Mouse (Mus musculus): ENCODE measurements at regions not wholly inside any gene's neighbourhood (a gene's known extent, or its start where the extent isn't known, plus 50 kb on each side); places are given as distances from the start of the nearest gene placed in this dataset.
A peak's percentile ranks its signal among the peaks of the same experiment; 100 is the strongest.

DNA sequence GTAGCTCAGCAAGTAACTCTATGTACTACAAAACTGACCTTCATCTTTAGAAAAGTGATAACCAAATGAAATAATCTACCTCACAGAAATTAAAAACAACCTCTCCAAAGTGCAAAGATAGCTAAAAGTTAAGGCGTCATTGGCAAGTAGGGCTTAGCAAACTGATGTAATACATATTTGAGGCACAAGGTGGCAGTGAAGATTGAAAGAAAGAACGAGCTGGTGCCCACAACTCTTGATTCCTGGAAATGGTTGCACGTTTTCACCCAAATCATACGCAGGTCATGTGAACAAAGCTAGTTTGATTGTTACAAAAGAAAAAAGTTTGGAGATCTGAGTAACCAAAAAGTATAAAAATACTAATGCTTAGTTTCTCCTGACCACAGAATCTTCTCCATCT, 69.7 kb upstream of the Ak4 start (continued):
- TF ChIP-seq USF1 (IDR thresholded peaks at IDR 0.05; ENCODE audit: low read depth, low read length) (0 out of 2 replicates have a peak, but pooled peaks have one; percentile 3), MAZ (IDR thresholded peaks at IDR 0.05; ENCODE audit: low read depth, low read length) (no peak), EP300 (IDR thresholded peaks at IDR 0.05; ENCODE audit: low read length) (no peak), JUND (conservative IDR thresholded peaks at IDR 0.05; ENCODE audit: low read depth, low read length) (0 out of 2 replicates have a peak, but pooled peaks have one; percentile 16)

DNA sequence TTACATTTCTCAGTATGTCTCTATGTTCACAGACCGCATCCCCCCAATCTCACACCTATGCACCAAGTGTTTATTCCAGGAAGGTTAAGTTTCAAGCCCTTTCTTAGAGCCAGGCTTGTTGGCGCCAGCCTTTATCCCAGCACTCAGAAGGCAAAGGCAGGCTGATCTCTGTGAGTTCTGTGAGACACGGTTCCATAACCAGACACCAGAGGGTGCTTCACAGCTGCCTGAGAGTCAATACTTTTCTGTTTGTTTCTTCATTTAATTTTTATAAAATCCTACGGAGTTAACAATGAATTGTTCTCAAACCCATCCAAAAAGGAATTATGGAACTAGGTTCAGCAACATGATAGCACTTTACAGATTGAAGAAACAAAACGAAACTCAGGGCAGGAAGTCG, 71.8 kb upstream of the Ak4 start:
- Histone ChIP-seq H3K27me3 (replicated peaks) (no peaks in the 10 kb centered on the region), H3K9me3 (replicated peaks; ENCODE audit: low read length) (no peaks in the 10 kb centered on the region), H3K36me3 (replicated peaks in 1 of 2; ENCODE audit: control insufficient read depth in 1 of 2, insufficient read depth in 1 of 2, low read length in 1 of 2) (no peaks in the 10 kb centered on the region), H3K4me3 (replicated peaks in 1 of 3; ENCODE audit: low read depth in 2 of 3, low read length in 2 of 3, poor library complexity in 1 of 3) (no peak overlapping the region), H3K4me2 (ENCODE audit: insufficient read depth, low read depth, poor library complexity, severe bottlenecking) (no peak overlapping the region), H3K4me1 (ENCODE audit: control insufficient read depth in 1 of 2, insufficient read depth in 2 of 2) (peaks cover 5 to 8% of the 10 kb centered on the region in 2 experiments; a peak in 3 of 4 replicates), H3K27ac (ENCODE audit: insufficient read depth, low read depth) (no peak overlapping the region), H3K9ac (ENCODE audit: insufficient read depth, low read depth) (no peak overlapping the region), H3K79me2 (replicated peaks; ENCODE audit: control insufficient read depth, extremely low read depth, insufficient read depth, poor library complexity, severe bottlenecking) (no peaks in the 10 kb centered on the region)
- no peak for DNase-seq (ENCODE audit: extremely low read depth)
- TF ChIP-seq NELFE (IDR thresholded peaks at IDR 0.05; ENCODE audit: low read depth, low read length) (no peak), KAT2A (IDR thresholded peaks at IDR 0.05; ENCODE audit: insufficient replicate concordance, low read length) (no peak), EP300 (IDR thresholded peaks at IDR 0.05; ENCODE audit: low read length) (no peak), MEF2A (IDR thresholded peaks at IDR 0.05; ENCODE audit: borderline replicate concordance, low read depth, low read length) (no peak), CTCF (conservative IDR thresholded peaks at IDR 0.05 in 1 of 2, IDR thresholded peaks at IDR 0.05 in 1 of 2; ENCODE audit: low read depth in 2 of 2, low read length in 2 of 2) (peak in 1 of 2 experiments; percentile 51; a peak in 2 of 4 replicates), BHLHE40 (IDR thresholded peaks at IDR 0.05; ENCODE audit: low read depth, low read length) (no peak)
- in situ Hi-C loops (cut with MboI; ENCODE audit: low pct_ligation_motif_present, low pct_unique_long_range_greater_than_20kb, low sequenced_read_pairs) (no loop called here), dilution Hi-C loops (cut with MboI; ENCODE audit: extremely low pct_ligation_motif_present, extremely low pct_unique_long_range_greater_than_20kb, low sequenced_read_pairs) (no loop called here)

DNA sequence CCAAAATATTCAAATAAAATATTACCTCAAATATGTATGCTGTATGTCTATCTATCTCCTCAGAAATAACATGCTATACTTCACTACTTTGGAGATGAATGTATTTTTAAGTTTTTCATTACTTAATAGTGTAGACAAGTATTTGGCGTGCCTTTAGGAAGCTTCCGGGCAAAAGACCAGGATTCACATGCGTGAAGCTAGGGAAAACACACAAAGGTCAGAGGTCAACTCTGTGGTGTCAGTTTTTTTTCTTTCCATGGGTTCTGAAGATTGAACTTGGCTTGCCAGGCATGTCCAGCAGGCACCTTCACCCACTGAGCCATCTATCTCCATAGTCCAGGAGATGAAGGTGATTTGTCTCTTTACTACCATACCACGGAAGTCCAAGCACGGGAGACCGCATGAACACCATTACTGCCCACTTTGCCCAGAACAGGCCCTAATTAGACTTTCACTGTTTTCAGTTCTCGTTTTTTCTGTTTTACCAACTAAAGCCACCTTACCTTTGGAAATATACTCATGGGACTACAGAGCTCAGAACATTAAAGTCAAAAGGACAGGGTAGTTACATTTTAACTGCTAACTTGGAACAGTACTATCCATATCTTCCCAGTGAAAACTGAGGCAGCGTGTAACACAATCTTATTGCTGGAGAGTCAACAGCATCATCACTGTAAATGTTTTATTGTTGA, 76.9 kb upstream of the Ak4 start:
- Histone ChIP-seq H3K4me3 (replicated peaks in 1 of 3; ENCODE audit: low read depth in 2 of 3, low read length in 2 of 3, poor library complexity in 1 of 3) (no peak overlapping the region), H3K9me3 (replicated peaks; ENCODE audit: low read length) (no peaks in the 10 kb centered on the region), H3K79me2 (replicated peaks; ENCODE audit: control insufficient read depth, extremely low read depth, insufficient read depth, poor library complexity, severe bottlenecking) (no peaks in the 10 kb centered on the region), H3K4me1 (ENCODE audit: control insufficient read depth in 1 of 2, insufficient read depth in 2 of 2) (peaks cover 5 to 20% of the 10 kb centered on the region in 2 experiments; a peak in 3 of 4 replicates), H3K27ac (ENCODE audit: insufficient read depth, low read depth) (no peak overlapping the region), H3K4me2 (ENCODE audit: insufficient read depth, low read depth, poor library complexity, severe bottlenecking) (no peak overlapping the region; the same call in 1 of the 2 replicates), H3K27me3 (replicated peaks) (peaks cover 3% of the 10 kb centered on the region), H3K36me3 (replicated peaks in 1 of 2; ENCODE audit: control insufficient read depth in 1 of 2, insufficient read depth in 1 of 2, low read length in 1 of 2) (no peaks in the 10 kb centered on the region), H3K9ac (ENCODE audit: insufficient read depth, low read depth) (no peak overlapping the region)
- in situ Hi-C loops (cut with MboI; ENCODE audit: low pct_ligation_motif_present, low pct_unique_long_range_greater_than_20kb, low sequenced_read_pairs) = no loop called here
- peak; percentile 17 for DNase-seq (ENCODE audit: extremely low read depth)
- dilution Hi-C loops (cut with MboI; ENCODE audit: extremely low pct_ligation_motif_present, extremely low pct_unique_long_range_greater_than_20kb, low sequenced_read_pairs) = no loop called here
- TF ChIP-seq CHD2 (IDR thresholded peaks at IDR 0.05; ENCODE audit: low read length) (0 out of 2 replicates have a peak, but pooled peaks have one; percentile 21), ZNF384 (IDR thresholded peaks at IDR 0.05; ENCODE audit: low read depth, low read length) (no peak), MEF2A (IDR thresholded peaks at IDR 0.05; ENCODE audit: borderline replicate concordance, low read depth, low read length) (no peak), ZMIZ1 (IDR thresholded peaks at IDR 0.05; ENCODE audit: low read depth, low read length) (no peak), MXI1 (IDR thresholded peaks at IDR 0.05; ENCODE audit: low read depth, low read length) (no peak), JUN (IDR thresholded peaks at IDR 0.05; ENCODE audit: insufficient read depth, low read depth, low read length) (no peak), ETS1 (conservative IDR thresholded peaks at IDR 0.05; ENCODE audit: low read depth, low read length) (0 out of 2 replicates have a peak, but pooled peaks have one; percentile 29), RAD21 (IDR thresholded peaks at IDR 0.05; ENCODE audit: low read depth, low read length) (no peak), MAFK (IDR thresholded peaks at IDR 0.05; ENCODE audit: insufficient replicate concordance, low read length) (peak; percentile 77; the same call in 1 of the 2 replicates), NELFE (IDR thresholded peaks at IDR 0.05; ENCODE audit: low read depth, low read length) (no peak), ELF1 (IDR thresholded peaks at IDR 0.05; ENCODE audit: low read depth, low read length) (0 out of 2 replicates have a peak, but pooled peaks have one; percentile 12), NRF1 (IDR thresholded peaks at IDR 0.05; ENCODE audit: low read depth, low read length) (no peak), EP300 (IDR thresholded peaks at IDR 0.05; ENCODE audit: low read length) (peak; percentile 82), TBP (conservative IDR thresholded peaks at IDR 0.05; ENCODE audit: low read depth, low read length) (no peak), POLR2A (IDR thresholded peaks at IDR 0.05; ENCODE audit: low read depth, low read length) (no peak), RCOR1 (conservative IDR thresholded peaks at IDR 0.05; ENCODE audit: low read depth, low read length) (peak; percentile 89), MAZ (IDR thresholded peaks at IDR 0.05; ENCODE audit: low read depth, low read length) (no peak), USF1 (IDR thresholded peaks at IDR 0.05; ENCODE audit: low read depth, low read length) (no peak), SIN3A (IDR thresholded peaks at IDR 0.05; ENCODE audit: low read length) (no peak; the same call in 1 of the 2 replicates), HCFC1 (IDR thresholded peaks at IDR 0.05; ENCODE audit: low read depth, low read length) (no peak), CHD1 (IDR thresholded peaks at IDR 0.05; ENCODE audit: low read depth, low read length) (no peak), SMC3 (IDR thresholded peaks at IDR 0.05; ENCODE audit: low read depth, low read length) (no peak), MAX (IDR thresholded peaks at IDR 0.05; ENCODE audit: low read length) (peak; percentile 56; the same call in 1 of the 2 replicates), ZKSCAN1 (IDR thresholded peaks at IDR 0.05; ENCODE audit: borderline replicate concordance, low read depth, low read length) (no peak), E2F4 (IDR thresholded peaks at IDR 0.05; ENCODE audit: insufficient replicate concordance, low read depth, low read length) (no peak)
